Mouse (Mus musculus) MEL (cell line): Measurements from ENCODE around the gene Stac. TPM values are rescaled to one million over a fixed set of nuclear protein-coding genes. Genes with fewer than 3 reads are reported as not detected.

ENCODE experiments used
- DNase-seq: peaks from one replicate; pipeline ENCODE4 v3.0.0; 2011; ENCODE audit warnings: low read depth, low spot score
- H3K27ac ChIP-seq: 2 replicates; pipeline ENCODE4 v1.5.1; 2012; ENCODE audit warnings: low read depth, mild to moderate bottlenecking, control low read depth, low read length, moderate library complexity; ENCODE audit not compliant: control insufficient read depth
- H3K27me3 ChIP-seq, 2 experiments: fragments of 150-350 bp in 1 of 2; sonication (generic) in 1 of 2; 2 replicates each; pipeline ENCODE4 v1.6.1; 2012; ENCODE audit warnings: low read length in 2 of 2, mild to moderate bottlenecking in 2 of 2, improper control_type of control experiment in 1 of 2, moderate library complexity in 1 of 2; ENCODE audit not compliant: insufficient read depth in 2 of 2, control insufficient read depth in 1 of 2
- H3K36me3 ChIP-seq, 2 experiments: 2 replicates each; pipeline ENCODE4 v1.6.1; 2012 to 2014; ENCODE audit warnings: low read length in 2 of 2, improper control_type of control experiment in 1 of 2, inconsistent platforms in 1 of 2, mild to moderate bottlenecking in 1 of 2; ENCODE audit not compliant: insufficient read depth in 2 of 2, control insufficient read depth in 1 of 2
- H3K4me1 ChIP-seq, 2 experiments: fragments of 150-350 bp in 1 of 2; sonication (generic) in 1 of 2; 2 replicates each; pipeline ENCODE4 v1.6.1; 2012; ENCODE audit warnings: low read length in 2 of 2, improper control_type of control experiment in 1 of 2, mild to moderate bottlenecking in 1 of 2; ENCODE audit not compliant: insufficient read depth in 2 of 2, control insufficient read depth in 1 of 2
- H3K4me3 ChIP-seq, 2 experiments: fragments of 150-350 bp in 1 of 2; sonication (generic) in 1 of 2; 2 replicates each; pipeline ENCODE4 v1.5.1; 2012; ENCODE audit warnings: low read depth in 2 of 2, low read length in 2 of 2, mild to moderate bottlenecking in 2 of 2, moderate library complexity in 2 of 2, control low read depth in 1 of 2, improper control_type of control experiment in 1 of 2; ENCODE audit not compliant: control insufficient read depth in 1 of 2, insufficient read depth in 1 of 2
- H3K79me2 ChIP-seq: 2 replicates; pipeline ENCODE4 v1.6.1; 2012; ENCODE audit warnings: mild to moderate bottlenecking, low read length, moderate library complexity; ENCODE audit not compliant: control insufficient read depth, poor library complexity, insufficient read depth
- H3K9ac ChIP-seq: 2 replicates; pipeline ENCODE4 v1.6.1; 2012; ENCODE audit warnings: low read depth, mild to moderate bottlenecking, control low read depth, low read length, moderate library complexity; ENCODE audit not compliant: control insufficient read depth, poor library complexity, severe bottlenecking
- H3K9me3 ChIP-seq: fragments of 150-350 bp; sonication (generic); replicated peaks from 2 replicates; pipeline ENCODE4 v1.6.1; 2012; ENCODE audit warnings: mild to moderate bottlenecking, low read length, improper control_type of control experiment, moderate library complexity; ENCODE audit not compliant: insufficient read depth
- BHLHE40 ChIP-seq: IDR thresholded peaks from 2 replicates; pipeline ENCODE4 v1.6.1; 2012; ENCODE audit warnings: low read depth, mild to moderate bottlenecking, inconsistent platforms, low read length, improper control_type of control experiment, borderline replicate concordance
- CHD2 ChIP-seq: IDR thresholded peaks from 2 replicates; pipeline ENCODE4 v1.6.1; 2011; ENCODE audit warnings: low read length, improper control_type of control experiment
- E2F4 ChIP-seq: IDR thresholded peaks from 2 replicates; pipeline ENCODE4 v1.6.1; 2011; ENCODE audit warnings: low read depth, low read length, improper control_type of control experiment, borderline replicate concordance
- ELF1 ChIP-seq: IDR thresholded peaks from 2 replicates; pipeline ENCODE4 v1.6.1; 2014; ENCODE audit warnings: low read depth, mild to moderate bottlenecking, inconsistent platforms, low read length, improper control_type of control experiment, moderate library complexity
- ETS1 ChIP-seq: IDR thresholded peaks from 2 replicates; pipeline ENCODE4 v1.6.1; 2012; ENCODE audit warnings: low read depth, mild to moderate bottlenecking, inconsistent platforms, low read length, improper control_type of control experiment, moderate library complexity
- JUND ChIP-seq: IDR thresholded peaks from 2 replicates; pipeline ENCODE4 v1.6.1; 2011; ENCODE audit warnings: low read depth, mild to moderate bottlenecking, improper control_type of control experiment, low read length
- MAFK ChIP-seq: IDR thresholded peaks from 2 replicates; pipeline ENCODE4 v1.6.1; 2011; ENCODE audit warnings: low read depth, mild to moderate bottlenecking, low read length, improper control_type of control experiment, borderline replicate concordance
- MAX ChIP-seq: IDR thresholded peaks from 2 replicates; pipeline ENCODE4 v1.6.1; 2011; ENCODE audit warnings: low read length, improper control_type of control experiment
- MAZ ChIP-seq: IDR thresholded peaks from 2 replicates; pipeline ENCODE4 v1.6.1; 2012; ENCODE audit warnings: low read depth, mild to moderate bottlenecking, inconsistent platforms, low read length, improper control_type of control experiment
- MYB ChIP-seq: IDR thresholded peaks from 2 replicates; pipeline ENCODE4 v1.6.1; 2011; ENCODE audit warnings: mild to moderate bottlenecking, low read depth, low read length, improper control_type of control experiment
- MYC ChIP-seq: IDR thresholded peaks from 2 replicates; pipeline ENCODE4 v1.6.1; 2011; ENCODE audit warnings: low read depth, mild to moderate bottlenecking, low read length, improper control_type of control experiment, moderate library complexity
- NRF1 ChIP-seq: IDR thresholded peaks from 2 replicates; pipeline ENCODE4 v1.6.1; 2014; ENCODE audit warnings: low read depth, mild to moderate bottlenecking, inconsistent platforms, low read length, improper control_type of control experiment, moderate library complexity; ENCODE audit not compliant: poor library complexity, insufficient read depth, severe bottlenecking
- POLR2AphosphoS2 ChIP-seq: IDR thresholded peaks from 2 replicates; pipeline ENCODE4 v1.6.1; 2011; ENCODE audit warnings: low read length, improper control_type of control experiment
- RAD21 ChIP-seq: IDR thresholded peaks from 2 replicates; pipeline ENCODE4 v1.6.1; 2011; ENCODE audit warnings: mild to moderate bottlenecking, low read depth, low read length, improper control_type of control experiment
- TCF12 ChIP-seq: IDR thresholded peaks from 2 replicates; pipeline ENCODE4 v1.6.1; 2014; ENCODE audit warnings: low read depth, mild to moderate bottlenecking, inconsistent platforms, low read length, improper control_type of control experiment, moderate library complexity
- UBTF ChIP-seq: IDR thresholded peaks from 2 replicates; pipeline ENCODE4 v1.6.1; 2012; ENCODE audit warnings: low read depth, mild to moderate bottlenecking, inconsistent platforms, low read length, improper control_type of control experiment, moderate library complexity, borderline replicate concordance; ENCODE audit not compliant: insufficient read depth
- USF1 ChIP-seq: IDR thresholded peaks from 2 replicates; pipeline ENCODE4 v1.6.1; 2014; ENCODE audit warnings: low read depth, mild to moderate bottlenecking, inconsistent platforms, low read length, improper control_type of control experiment, moderate library complexity
- USF2 ChIP-seq, 2 experiments: IDR thresholded peaks; 2 replicates each; pipeline ENCODE4 v1.6.1; 2011 to 2012; ENCODE audit warnings: improper control_type of control experiment in 2 of 2, low read length in 2 of 2, borderline replicate concordance in 1 of 2, inconsistent platforms in 1 of 2, low read depth in 1 of 2, mild to moderate bottlenecking in 1 of 2; ENCODE audit not compliant: insufficient read depth in 1 of 2
- ZC3H11A ChIP-seq: IDR thresholded peaks from 2 replicates; pipeline ENCODE4 v1.6.1; 2012; ENCODE audit warnings: low read depth, mild to moderate bottlenecking, inconsistent platforms, low read length, improper control_type of control experiment
- ZMIZ1 ChIP-seq: IDR thresholded peaks from 2 replicates; pipeline ENCODE4 v1.6.1; 2012; ENCODE audit warnings: low read depth, mild to moderate bottlenecking, inconsistent platforms, low read length, improper control_type of control experiment, moderate library complexity
- polyA plus RNA-seq, 2 experiments: library from polyadenylated mRNA; stranded (reverse) in 1 of 2; unstranded in 1 of 2; fragments of >175 nt in 1 of 2; fragments of >200 nt in 1 of 2; gene quantifications; 2 replicates each; pipeline versions ENCODE4 v1.2.1 to v1.2.4; 2012; ENCODE audit warnings: low replicate concordance in 2 of 2, low read depth in 1 of 2; ENCODE audit not compliant: insufficient read length in 2 of 2, insufficient read depth in 1 of 2, missing spikeins in 1 of 2
- total RNA-seq: library from RNA; depleted of rRNA; stranded (reverse); fragments of 300-350 nt; gene quantifications from 2 replicates; pipeline ENCODE4 v1.2.3, GENCODE M21; 2012

Stac gene
- total and polyA plus RNA-seq, 3 experiments, result not detected

DNA sequence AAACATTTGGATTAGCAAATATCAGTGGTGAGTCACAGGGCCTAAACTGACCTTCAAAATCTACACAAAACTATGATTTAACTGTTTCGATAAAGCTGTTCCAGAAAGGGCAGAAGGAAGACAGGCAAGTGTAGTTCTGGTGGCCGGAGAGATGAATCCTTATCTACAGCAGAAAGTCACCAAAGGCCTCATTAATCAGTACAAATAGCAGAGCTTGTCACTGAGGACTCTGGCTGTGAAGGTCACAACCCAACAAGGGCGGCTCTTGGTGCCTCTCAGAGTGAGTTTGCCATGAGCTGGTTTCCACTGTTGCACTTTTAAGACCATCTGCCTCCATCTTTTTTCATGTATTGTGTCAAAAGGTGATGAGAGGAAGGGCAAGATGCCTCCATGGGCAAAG, 78.8 kb downstream of the Stac start:
- Histone ChIP-seq H3K9me3 (no peaks in the 10 kb centered on the region), H3K4me3 (no peak overlapping the region), H3K79me2 (no peaks in the 10 kb centered on the region), H3K27ac (no peak overlapping the region), H3K27me3 (no peaks in the 10 kb centered on the region), H3K9ac (no peak overlapping the region), H3K36me3 (no peaks in the 10 kb centered on the region), H3K4me1 (no peaks in the 10 kb centered on the region)
- no peak for DNase-seq
- no peak for TF ChIP-seq POLR2AphosphoS2
- TF ChIP-seq RAD21, result no peak
- TF ChIP-seq MYC, result no peak
- TF ChIP-seq ELF1, result no peak
- TF ChIP-seq USF2 (IDR thresholded peaks at IDR 0.05; ENCODE audit: borderline replicate concordance in 1 of 2, insufficient read depth in 1 of 2, low read depth in 1 of 2, low read length in 2 of 2), result no peak
- TF ChIP-seq NRF1, result no peak
- TF ChIP-seq UBTF, result no peak
- TF ChIP-seq MAZ, result no peak
- TF ChIP-seq CHD2, result no peak
- TF ChIP-seq ETS1, result no peak
- TF ChIP-seq ZMIZ1, result no peak
- no peak for TF ChIP-seq MAX
- TF ChIP-seq ZC3H11A, result no peak
- no peak for TF ChIP-seq BHLHE40
- no peak for TF ChIP-seq TCF12
- no peak for TF ChIP-seq MYB

GRCm38 (mm10) chr9:111608762-111609161, 81.4 kb downstream of the Stac start:
- TF ChIP-seq E2F4 (no peak), RAD21 (no peak), MAFK (no peak), USF1 (no peak), JUND (no peak)
- Histone ChIP-seq H3K27me3 (no peaks in the 10 kb centered on the region), H3K4me1 (no peaks in the 10 kb centered on the region), H3K4me3 (no peak overlapping the region), H3K36me3 (no peaks in the 10 kb centered on the region), H3K9ac (no peak overlapping the region), H3K9me3 (no peaks in the 10 kb centered on the region), H3K27ac (no peak overlapping the region), H3K79me2 (no peaks in the 10 kb centered on the region)
- DNase-seq, result no peak
